Mouse (Mus musculus): ENCODE data around the gene Upk3a.

Upk3a gene

DNA sequence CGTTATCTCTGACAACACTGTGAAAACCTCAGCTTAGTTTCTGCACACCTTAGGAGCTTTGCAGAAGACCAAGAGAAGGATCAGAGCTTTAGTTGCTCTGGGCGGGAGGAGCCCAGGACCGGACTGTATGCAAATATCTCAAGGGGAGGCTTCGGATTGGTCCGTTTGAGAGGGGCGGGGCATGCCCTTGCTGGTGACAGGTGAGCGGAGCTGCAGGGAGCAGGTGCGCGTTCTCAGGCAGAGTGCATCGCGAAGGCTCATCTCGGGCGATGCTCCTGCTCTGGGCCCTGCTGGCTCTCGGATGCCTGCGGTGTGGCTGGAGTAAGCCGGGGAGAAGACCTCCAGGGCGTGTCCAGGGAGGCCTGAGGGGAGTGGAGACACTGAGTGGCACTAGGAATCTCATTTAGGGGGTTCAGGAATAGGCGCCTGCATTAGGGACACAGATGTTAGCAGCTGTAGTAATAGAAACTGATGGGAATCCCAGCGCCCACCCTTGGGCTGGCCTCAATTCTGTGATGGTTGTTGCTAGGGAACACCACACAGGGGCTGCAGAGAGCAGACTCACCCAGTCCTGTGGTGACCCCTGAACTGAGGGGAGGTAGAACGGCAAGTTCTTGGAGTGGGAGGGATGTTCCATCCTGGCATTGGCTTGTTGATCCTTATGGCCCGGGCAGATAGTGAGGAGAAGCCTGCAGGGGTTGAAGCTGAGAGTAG is at the start of gene Upk3a:
TSS of gene Upk3a (plus strand) at position 191 of the 714 bp plus-strand sequence.
- no peak for DNase-seq (ENCODE audit: low read depth, low spot score)

DNA sequence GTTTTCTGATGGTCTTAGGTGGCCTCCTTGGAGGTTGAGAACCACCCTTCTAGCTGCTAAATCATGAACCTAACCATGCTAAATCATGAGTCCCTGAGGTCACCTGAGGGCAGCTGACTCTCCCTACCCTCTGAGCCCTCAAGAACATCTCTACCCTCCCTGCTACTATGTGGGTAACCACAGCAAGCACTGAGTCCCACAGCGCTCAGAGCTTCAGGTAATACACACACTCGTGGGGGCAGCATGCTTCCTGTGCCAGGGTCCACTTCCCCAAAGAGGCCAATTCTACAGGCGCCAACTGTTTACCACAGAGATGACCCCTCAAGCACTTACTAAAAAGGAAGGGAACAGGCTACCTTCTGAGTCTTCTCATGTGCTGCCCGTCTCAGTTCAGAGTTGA is 48.4 kb upstream of the Upk3a start:
- no peak for DNase-seq (ENCODE audit: low read depth, low spot score)

- DNase-seq (ENCODE audit: low read depth, low spot score): peak; percentile 93
Measured at GRCm38 (mm10) chr15:84972860-84973543, 43.9 kb upstream of the Upk3a start.

DNA sequence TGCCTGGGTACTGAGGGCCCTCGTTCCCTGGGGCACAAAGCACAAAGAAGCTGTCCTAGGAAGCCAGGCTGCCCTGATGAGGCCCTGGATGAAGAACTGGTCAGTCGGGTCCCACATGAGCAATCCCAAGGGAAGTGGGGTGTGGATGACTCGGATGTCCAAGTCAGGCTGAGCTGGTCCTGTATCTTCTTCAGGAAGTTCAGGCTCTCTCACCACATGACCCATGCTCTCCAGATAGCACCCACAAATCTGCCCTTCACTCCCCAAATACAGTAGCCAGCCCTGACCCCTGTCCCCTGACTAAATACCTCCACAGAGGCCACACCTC is 43.4 kb upstream of the Upk3a start:
- no peak for DNase-seq (ENCODE audit: low read depth, low spot score)

GRCm38 (mm10) chr15:84975729-84976128 is 41.2 kb upstream of the Upk3a start:
- peak; percentile 97 for DNase-seq (ENCODE audit: low read depth, low spot score)

DNA sequence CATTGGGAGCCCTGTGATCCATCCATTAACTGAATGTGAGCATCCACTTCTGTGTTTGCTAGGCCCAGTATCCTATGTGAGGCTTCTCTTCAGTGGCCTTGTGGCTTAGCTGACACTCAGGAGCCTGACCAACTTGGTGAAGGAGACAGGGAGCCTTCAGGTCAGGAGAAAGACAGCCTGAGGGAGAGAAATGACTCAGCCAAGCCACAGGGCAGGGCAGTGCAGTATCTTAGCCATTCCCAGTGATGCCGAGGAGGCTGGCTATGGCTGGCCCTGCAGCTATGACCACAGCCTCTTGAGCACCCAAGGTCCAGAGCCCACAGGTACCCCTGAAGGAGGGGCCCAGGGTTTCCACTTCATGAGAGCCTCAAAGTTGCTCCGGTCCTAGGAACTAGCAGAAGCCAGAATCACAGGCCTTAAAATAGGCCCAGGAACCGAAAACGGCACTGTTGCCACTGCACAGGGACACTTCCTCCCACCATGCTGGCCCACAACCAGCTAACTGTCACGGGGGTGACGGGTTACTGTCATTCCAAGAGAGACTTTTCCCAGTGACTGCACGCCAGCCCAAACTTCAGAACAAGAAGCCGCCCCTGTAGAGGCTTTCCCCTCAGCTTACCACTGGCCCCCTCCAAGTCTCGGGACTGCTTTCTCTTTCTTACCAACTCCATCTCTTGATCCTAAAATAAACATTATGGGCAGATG is 35.2 kb upstream of the Upk3a start:
- DNase-seq (ENCODE audit: low read depth, low spot score): peak; percentile 72

- no peak for DNase-seq (ENCODE audit: low read depth, low spot score)
Measured at GRCm38 (mm10) chr15:84982888-84983287, 34.1 kb upstream of the Upk3a start.

DNA sequence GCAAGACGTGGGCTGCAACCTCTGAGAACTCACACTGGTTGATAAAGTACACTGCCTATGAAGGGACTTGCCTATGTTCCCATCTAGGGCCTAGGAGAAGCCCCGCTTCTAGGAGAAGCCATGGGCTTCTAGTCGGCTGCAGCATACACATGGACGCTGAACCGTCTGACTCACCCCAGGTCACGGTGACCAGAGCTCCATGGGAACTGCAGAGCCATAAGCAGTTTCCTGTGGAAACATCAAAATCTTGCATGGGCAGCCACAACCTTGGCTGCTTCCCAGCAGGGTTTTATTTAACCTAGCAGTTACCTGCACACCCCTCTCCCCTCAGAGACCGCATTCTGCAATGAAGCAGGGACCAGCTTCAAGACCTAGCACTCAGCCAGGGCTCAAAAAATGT is 33.2 kb upstream of the Upk3a start:
- DNase-seq (ENCODE audit: low read depth, low spot score): no peak

DNA sequence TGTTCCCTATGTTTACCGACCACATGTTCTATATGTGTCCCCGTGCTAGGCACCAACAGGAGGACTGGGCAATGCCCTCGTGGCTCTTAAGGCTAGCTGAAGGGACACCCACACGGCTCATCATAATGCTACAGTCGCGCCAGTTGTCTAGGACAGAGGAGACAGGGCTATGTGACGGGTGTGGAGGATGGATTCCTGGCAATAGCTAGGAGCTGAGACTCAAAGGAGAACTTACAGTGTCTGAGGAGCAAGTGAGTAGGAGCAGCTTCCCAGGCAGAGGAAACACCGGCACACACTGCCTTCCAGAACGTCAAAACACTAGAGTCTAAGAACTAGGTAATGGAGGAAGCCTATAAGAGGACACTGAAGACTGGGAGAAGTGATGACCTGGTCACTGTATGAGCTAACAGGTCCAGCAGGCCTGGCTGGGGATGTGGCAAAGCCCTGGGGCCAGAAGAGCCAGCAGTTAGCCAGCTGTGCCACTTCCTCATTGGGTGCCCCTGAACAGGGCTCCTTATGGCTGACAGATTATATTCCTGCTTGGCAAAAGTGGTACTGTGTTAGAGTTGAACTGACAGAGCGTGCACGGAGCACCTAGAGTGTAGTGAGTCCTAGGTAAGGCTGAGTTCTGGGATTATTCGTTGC is 31.3 kb upstream of the Upk3a start:
- peak; percentile 67 for DNase-seq (ENCODE audit: low read depth, low spot score)

DNA sequence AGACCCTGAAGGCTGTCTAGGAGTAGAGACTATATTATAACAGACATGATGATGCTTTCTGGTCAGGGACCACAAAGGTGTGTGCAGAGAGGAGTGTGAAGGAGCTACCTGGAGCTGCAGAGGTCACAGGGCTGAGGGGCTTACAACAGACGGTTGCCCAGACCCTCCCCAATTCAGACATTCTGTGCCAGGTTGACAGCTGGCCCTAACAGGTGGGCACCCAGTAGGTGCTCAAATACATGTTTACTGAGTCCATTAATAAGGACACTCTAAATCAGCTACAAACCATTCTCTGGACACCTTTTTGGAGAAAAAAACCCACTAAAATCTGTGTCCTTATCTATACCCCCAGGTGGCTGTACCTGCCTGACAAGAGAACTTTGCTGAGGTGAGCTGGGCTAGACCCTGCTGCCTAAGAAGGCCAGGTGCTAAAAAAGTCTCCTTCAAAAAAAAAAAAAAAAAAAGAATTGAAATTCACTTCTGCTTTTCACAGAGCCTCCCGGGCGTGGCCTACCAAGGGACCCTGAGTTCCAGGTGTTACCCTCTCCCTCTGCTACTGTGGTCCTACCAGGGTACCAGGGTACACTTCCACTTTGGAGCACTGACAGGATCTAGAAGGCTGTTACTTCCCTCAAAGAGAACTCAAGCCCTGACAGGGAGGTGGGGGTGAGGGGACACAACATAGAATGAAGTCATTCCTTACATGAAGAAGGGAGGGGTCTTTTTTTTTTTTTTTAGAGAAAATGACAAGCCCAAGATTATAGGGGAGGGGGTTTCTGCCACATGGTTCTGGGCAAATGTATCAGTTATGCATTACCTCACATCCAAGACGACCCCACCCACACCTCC is 30.5 kb upstream of the Upk3a start:
- DNase-seq (ENCODE audit: low read depth, low spot score): no peak

DNA sequence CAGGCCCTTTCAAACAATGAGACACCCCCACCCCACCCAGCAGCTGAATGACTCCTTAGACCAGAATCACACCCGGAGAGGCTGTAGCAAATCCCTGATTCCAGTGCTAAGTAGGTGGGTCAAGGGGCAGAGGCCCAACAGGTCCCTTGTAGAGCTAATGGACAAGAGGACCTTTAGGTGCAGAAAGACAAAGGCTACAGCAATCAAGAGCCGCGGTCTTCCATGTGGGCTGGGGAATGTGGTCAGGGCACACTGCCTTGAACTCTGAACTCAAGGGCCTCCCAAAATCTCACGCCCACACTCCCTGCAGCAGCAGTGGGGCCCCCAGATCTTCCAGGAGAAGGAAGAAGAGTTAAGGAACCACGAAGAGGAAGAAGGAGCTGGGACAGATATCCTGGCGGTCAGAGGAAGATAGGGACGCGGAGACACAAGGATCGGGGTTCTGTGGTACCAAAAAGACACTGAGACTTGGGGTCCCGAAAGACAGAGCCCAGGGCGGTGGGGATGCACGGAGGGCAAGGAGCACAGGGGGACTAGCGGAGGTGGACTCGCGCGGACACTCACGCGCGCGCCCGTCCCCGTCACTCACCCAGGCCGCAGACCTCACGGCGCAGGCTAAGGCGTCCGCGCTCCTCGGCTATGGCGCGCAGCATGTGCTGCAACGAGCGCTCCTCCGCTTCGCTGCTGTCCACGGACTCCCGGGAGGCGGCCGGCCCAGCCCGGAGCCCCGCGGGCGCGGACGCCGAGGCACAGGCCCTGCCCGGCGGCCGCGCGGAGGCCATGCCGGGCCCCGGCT is 29.7 kb upstream of the Upk3a start:
- DNase-seq (ENCODE audit: low read depth, low spot score): peak; percentile 66

GRCm38 (mm10) chr15:84987874-84988825 is 28.8 kb upstream of the Upk3a start, which contains the start of gene 5031439G07Rik:
TSS of gene 5031439G07Rik (minus strand) at chr15:84988551.
- DNase-seq (ENCODE audit: low read depth, low spot score): peak; percentile 96

- no peak for DNase-seq (ENCODE audit: low read depth, low spot score)
Measured at GRCm38 (mm10) chr15:84989098-84989497, 27.8 kb upstream of the Upk3a start.

- DNase-seq (ENCODE audit: low read depth, low spot score): peak; percentile 65
Measured at GRCm38 (mm10) chr15:84989771-84990170, 27.2 kb upstream of the Upk3a start.

GRCm38 (mm10) chr15:84994498-84994897 is 22.4 kb upstream of the Upk3a start:
- DNase-seq (ENCODE audit: low read depth, low spot score): peak; percentile 54

DNA sequence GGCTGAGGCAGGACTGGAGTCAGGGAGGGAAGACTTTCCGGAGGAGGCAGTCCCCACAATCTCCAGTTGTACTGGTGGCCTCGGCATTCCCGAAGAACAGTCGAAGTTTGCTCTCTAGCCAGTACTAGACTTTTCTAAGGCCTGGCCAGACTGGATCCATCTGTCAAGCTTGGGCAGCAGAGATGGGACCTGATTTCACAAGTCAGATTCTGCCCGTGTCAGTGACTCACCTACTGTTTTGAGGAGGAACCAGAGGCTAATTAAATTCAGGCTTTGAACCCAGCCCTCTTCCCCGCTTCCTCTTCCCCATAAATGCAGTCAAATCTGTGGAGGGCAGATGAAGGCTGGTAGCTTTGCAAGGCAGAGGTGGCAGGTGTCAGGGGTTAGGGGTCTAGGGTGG is 21.9 kb upstream of the Upk3a start:
- DNase-seq (ENCODE audit: low read depth, low spot score): no peak

DNA sequence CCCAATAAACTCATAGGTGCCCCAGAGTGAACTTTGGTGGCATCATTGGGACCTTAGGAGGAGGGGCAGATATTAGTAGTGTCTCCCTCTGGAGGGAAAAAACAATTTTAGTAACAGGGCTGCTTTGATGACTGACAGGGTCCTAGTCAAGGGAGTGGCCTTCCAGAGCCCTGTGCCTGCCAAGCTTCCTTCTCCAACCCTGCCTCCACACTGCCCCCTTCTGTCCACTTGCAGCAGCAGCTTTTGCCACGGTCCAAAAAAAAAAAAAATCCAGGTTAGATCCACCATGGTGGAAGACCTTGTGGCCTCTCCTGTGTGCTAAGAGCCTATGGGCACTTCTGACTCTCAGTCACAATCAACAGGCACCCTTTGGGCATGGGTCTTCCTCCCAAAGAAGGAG is 21.0 kb upstream of the Upk3a start:
- peak; percentile 78 for DNase-seq (ENCODE audit: low read depth, low spot score)

GRCm38 (mm10) chr15:84997768-84998454 is 19.0 kb upstream of the Upk3a start:
- peak; percentile 91 for DNase-seq (ENCODE audit: low read depth, low spot score)

DNA sequence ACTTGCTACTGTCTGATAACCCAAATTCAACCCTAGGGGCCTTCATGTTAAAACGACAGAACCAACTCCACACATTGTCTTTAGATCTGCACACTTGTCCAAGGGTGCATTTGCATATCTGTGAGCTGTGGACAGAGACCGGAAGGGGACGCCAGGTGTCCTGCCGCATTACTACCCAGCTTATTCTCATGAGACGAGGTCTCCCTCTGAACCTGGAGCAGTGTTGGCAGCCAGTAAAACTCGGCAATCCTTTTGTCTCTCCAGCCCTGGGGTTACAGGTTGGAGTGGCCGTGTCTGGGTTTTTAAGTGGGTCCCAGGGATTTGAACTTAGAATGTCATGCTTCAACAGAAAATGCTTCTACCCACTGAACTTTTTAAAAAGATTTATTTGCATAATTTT is 17.0 kb upstream of the Upk3a start:
- DNase-seq (ENCODE audit: low read depth, low spot score): no peak

All from brain, adult 2 months (tissue).